Mouse (Mus musculus): ENCODE data around the gene Zfp599. TPM values are rescaled to one million over a fixed set of nuclear protein-coding genes. Genes with fewer than 3 reads are reported as not detected.

The Zfp599 gene
- polyA plus RNA-seq, 1 experiment from 2014 or later, result 5.3 TPM

DNA sequence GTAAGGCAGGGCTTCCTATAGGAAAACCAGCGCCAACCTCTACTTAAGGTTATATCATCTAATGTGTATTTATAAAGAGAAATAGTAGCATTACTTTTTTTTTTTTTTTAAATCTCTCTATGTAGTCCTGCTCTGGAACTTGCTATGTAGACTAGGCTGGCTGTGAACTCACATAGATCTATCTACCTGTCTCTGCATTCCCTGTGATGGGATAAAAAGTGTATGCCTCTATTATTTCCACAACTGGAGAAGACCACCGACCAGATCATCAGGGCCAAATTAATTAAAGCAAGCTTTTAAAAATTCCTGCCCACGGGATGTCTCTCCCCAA lies 362 bp upstream of the Zfp599 start:
- Histone ChIP-seq H3K9me3 (ENCODE audit: control insufficient read depth, low read length) (peaks cover 7% of the 10 kb centered on the region; the same call in 1 of the 2 replicates), H3K27me3 (ENCODE audit: control insufficient read depth, insufficient read depth, low read depth, low read length) (no peaks in the 10 kb centered on the region), H3K36me3 (ENCODE audit: control insufficient read depth, insufficient read depth, low read length) (peaks cover 9% of the 10 kb centered on the region), H3K4me2 (ENCODE audit: low read depth, low read length) (peak overlapping the region; percentile 60), H3K4me1 (replicated peaks; ENCODE audit: control insufficient read depth, insufficient read depth, low read length) (no peaks in the 10 kb centered on the region), H3K9ac (ENCODE audit: low read length) (no peak overlapping the region; the same call in 1 of the 2 replicates), H3K4me3 (ENCODE audit: low read length) (peak overlapping the region; percentile 57), H3K27ac (ENCODE audit: low read length) (no peak overlapping the region)
- no peak for ATAC-seq (ENCODE audit: low read depth)
- WGBS, result 31% methylated on average over 3 of the region's 3 CpGs

DNA sequence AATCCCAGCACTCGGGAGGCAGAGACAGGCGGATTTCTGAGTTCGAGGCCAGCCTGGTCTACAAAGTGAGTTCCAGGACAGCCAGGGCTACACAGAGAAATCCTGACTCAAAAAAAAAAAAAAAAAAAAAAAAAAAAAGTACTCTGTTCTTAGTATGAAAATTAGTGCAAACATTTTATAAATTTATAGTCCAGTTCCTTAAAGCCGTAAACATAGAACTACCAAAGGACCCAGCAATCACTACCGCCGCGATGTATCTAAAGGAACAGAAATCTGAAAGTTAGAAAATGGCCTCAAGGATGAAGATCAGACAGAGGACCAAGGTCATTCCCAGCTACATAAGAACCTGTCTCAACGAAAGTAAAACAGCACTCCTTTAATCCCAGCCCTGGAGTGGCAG lies 911 bp downstream of the Zfp599 start:
- Histone ChIP-seq H3K4me3 (ENCODE audit: low read length) (peak overlapping the region; percentile 57), H3K4me2 (ENCODE audit: low read depth, low read length) (peak overlapping the region; percentile 60), H3K27me3 (ENCODE audit: control insufficient read depth, insufficient read depth, low read depth, low read length) (no peaks in the 10 kb centered on the region), H3K9ac (ENCODE audit: low read length) (peak overlapping the region; percentile 80), H3K9me3 (ENCODE audit: control insufficient read depth, low read length) (peaks cover 7% of the 10 kb centered on the region; the same call in 1 of the 2 replicates), H3K27ac (ENCODE audit: low read length) (no peak overlapping the region), H3K4me1 (replicated peaks; ENCODE audit: control insufficient read depth, insufficient read depth, low read length) (no peaks in the 10 kb centered on the region), H3K36me3 (ENCODE audit: control insufficient read depth, insufficient read depth, low read length) (peaks cover 14% of the 10 kb centered on the region)
- 81% methylated on average over 8 of the region's 8 CpGs for WGBS
- ATAC-seq (ENCODE audit: low read depth), result no peak

DNA sequence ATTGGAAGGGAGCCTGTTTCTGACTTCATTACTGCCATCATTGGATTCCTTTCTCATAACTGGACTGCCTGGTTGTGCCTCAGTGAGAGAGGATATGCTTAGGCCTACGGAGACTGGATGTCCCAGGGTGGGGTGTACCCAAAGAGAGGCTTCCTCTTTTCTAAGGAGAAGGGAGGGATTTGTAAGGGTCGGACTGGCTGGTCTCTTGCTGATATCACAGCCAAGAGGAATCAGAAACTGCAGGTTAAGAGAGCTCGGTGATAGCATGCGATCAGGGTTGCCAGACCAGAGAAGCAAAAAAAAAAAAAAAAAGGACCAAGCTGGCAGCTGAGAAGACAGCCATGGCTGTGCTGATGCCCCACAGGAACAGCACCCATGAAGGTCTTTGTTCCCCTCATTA lies 3.1 kb downstream of the Zfp599 start:
- Histone ChIP-seq H3K4me1 (replicated peaks; ENCODE audit: control insufficient read depth, insufficient read depth, low read length) (no peaks in the 10 kb centered on the region), H3K27ac (ENCODE audit: low read length) (no peak overlapping the region), H3K4me3 (ENCODE audit: low read length) (no peak overlapping the region), H3K9ac (ENCODE audit: low read length) (no peak overlapping the region), H3K9me3 (ENCODE audit: control insufficient read depth, low read length) (peaks cover 13% of the 10 kb centered on the region; the same call in 1 of the 2 replicates), H3K27me3 (ENCODE audit: control insufficient read depth, insufficient read depth, low read depth, low read length) (no peaks in the 10 kb centered on the region), H3K4me2 (ENCODE audit: low read depth, low read length) (no peak overlapping the region), H3K36me3 (ENCODE audit: control insufficient read depth, insufficient read depth, low read length) (peaks cover 28% of the 10 kb centered on the region)
- 90% methylated on average over 4 of the region's 4 CpGs for WGBS
- ATAC-seq (ENCODE audit: low read depth), result no peak

DNA sequence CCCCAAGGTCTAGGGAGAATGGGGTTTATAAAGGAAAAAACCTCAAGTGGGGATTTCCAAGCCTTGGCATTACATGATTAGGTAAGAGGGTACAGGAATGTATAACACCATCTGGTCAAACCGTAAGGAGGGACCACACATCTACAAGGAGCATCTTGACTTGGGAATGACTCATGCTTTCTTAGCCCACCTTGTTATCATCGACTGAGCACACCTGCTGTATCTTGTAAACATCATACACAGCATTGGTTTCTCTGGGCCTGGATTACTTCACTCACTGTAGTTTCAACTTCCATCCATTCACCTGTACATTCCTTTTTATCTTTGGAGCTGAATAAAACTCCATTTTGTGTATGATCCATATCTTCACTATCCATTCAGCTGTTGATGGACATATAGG lies 15.5 kb downstream of the Zfp599 start:
- peaks cover 11% of the 10 kb centered on the region for H3K9me3 ChIP-seq (ENCODE audit: control insufficient read depth, low read length)
- no peaks in the 10 kb centered on the region for H3K4me1 ChIP-seq (replicated peaks; ENCODE audit: control insufficient read depth, insufficient read depth, low read length)
- no peak for ATAC-seq (ENCODE audit: low read depth)
- H3K27ac ChIP-seq (ENCODE audit: low read length), result no peak overlapping the region
- H3K4me2 ChIP-seq (ENCODE audit: low read depth, low read length), result no peak overlapping the region
- WGBS, result 90% methylated on average over 2 of the region's 2 CpGs
- H3K9ac ChIP-seq (ENCODE audit: low read length), result no peak overlapping the region
- H3K4me3 ChIP-seq (ENCODE audit: low read length), result no peak overlapping the region
- peaks cover 73% of the 10 kb centered on the region for H3K36me3 ChIP-seq (ENCODE audit: control insufficient read depth, insufficient read depth, low read length)
- no peaks in the 10 kb centered on the region for H3K27me3 ChIP-seq (ENCODE audit: control insufficient read depth, insufficient read depth, low read depth, low read length)

DNA sequence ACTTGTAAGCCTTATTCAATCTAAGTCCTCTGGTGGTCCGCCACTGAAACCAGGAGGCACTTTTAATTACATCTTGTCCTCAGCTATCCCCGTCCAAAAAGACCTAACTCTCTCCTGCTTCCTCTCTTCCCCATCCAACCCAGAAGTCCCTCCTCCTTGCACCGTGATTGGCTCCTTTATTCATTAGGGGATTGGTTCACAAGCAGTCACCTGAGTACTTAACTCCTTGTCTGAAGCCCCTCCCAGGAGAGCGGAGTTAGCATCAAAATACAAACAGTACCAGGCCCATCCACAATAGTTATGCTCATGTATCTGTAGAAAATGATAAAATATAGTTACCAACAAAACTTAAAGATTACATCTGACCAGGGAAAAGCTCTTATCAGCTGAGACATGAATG lies 19.7 kb downstream of the Zfp599 start:
- WGBS, result 97% methylated on average over 4 of the region's 4 CpGs
- H3K36me3 ChIP-seq (ENCODE audit: control insufficient read depth, insufficient read depth, low read length), result peaks cover 73% of the 10 kb centered on the region
- H3K27me3 ChIP-seq (ENCODE audit: control insufficient read depth, insufficient read depth, low read depth, low read length), result no peaks in the 10 kb centered on the region
- no peak overlapping the region for H3K4me2 ChIP-seq (ENCODE audit: low read depth, low read length)
- no peak for ATAC-seq (ENCODE audit: low read depth)
- H3K9ac ChIP-seq (ENCODE audit: low read length), result no peak overlapping the region
- no peak overlapping the region for H3K27ac ChIP-seq (ENCODE audit: low read length)
- no peaks in the 10 kb centered on the region for H3K4me1 ChIP-seq (replicated peaks; ENCODE audit: control insufficient read depth, insufficient read depth, low read length)
- no peak overlapping the region for H3K4me3 ChIP-seq (ENCODE audit: low read length)
- H3K9me3 ChIP-seq (ENCODE audit: control insufficient read depth, low read length), result 0 out of 2 replicates have a peak, but pooled peaks cover 3% of the 10 kb centered on the region

DNA sequence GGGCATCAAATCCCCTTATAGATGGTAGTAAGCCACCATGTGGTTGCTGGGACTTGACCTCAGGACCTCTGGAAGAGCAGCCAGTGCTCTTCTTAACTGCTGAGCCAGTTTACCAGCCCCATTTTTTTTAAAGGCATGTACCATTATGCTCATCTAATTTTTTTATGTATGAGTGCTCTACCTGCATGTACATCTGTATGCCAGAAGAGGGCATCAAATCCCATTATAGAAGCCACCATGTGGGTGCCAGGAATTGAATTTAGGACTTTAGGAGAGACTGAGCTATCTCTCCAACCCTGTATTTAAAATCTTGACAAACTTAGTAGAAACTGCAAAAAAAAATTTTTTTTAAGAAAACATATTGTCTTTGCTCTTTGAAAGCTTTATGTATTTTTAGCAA lies 29.1 kb downstream of the Zfp599 start:
- Histone ChIP-seq H3K27me3 (ENCODE audit: control insufficient read depth, insufficient read depth, low read depth, low read length) (no peaks in the 10 kb centered on the region), H3K9me3 (ENCODE audit: control insufficient read depth, low read length) (peaks cover 3% of the 10 kb centered on the region; the same call in 1 of the 2 replicates), H3K4me3 (ENCODE audit: low read length) (no peak overlapping the region), H3K4me2 (ENCODE audit: low read depth, low read length) (no peak overlapping the region), H3K27ac (ENCODE audit: low read length) (no peak overlapping the region), H3K9ac (ENCODE audit: low read length) (no peak overlapping the region), H3K4me1 (replicated peaks; ENCODE audit: control insufficient read depth, insufficient read depth, low read length) (peaks cover 3% of the 10 kb centered on the region; the same call in 1 of the 2 replicates), H3K36me3 (ENCODE audit: control insufficient read depth, insufficient read depth, low read length) (peaks cover 5% of the 10 kb centered on the region)
- ATAC-seq (ENCODE audit: low read depth), result no peak

DNA sequence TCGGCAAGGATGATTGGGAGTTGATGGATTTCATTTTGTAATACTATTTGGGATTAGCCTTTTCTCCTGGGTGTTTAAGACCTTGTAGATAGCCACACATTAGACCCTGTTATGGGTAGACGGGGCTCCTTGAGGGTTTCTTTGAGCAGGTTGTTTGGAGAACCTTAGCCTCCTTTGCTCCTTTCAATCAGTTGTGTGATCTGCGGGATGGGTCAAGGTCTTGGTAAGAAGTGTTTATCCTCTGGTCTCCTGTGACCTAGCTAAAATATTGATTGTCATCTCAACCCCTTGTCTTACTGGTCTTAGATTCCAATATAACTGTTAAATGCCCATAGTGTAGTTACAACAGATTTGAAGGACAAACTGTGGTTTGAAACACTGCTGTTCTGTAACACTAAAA lies 29.6 kb downstream of the Zfp599 start:
- Histone ChIP-seq H3K27ac (ENCODE audit: low read length) (no peak overlapping the region), H3K27me3 (ENCODE audit: control insufficient read depth, insufficient read depth, low read depth, low read length) (no peaks in the 10 kb centered on the region), H3K36me3 (ENCODE audit: control insufficient read depth, insufficient read depth, low read length) (peaks cover 2% of the 10 kb centered on the region), H3K4me2 (ENCODE audit: low read depth, low read length) (no peak overlapping the region), H3K4me1 (replicated peaks; ENCODE audit: control insufficient read depth, insufficient read depth, low read length) (peaks cover 3% of the 10 kb centered on the region; the same call in 1 of the 2 replicates), H3K9ac (ENCODE audit: low read length) (no peak overlapping the region), H3K4me3 (ENCODE audit: low read length) (no peak overlapping the region), H3K9me3 (ENCODE audit: control insufficient read depth, low read length) (peaks cover 3% of the 10 kb centered on the region; the same call in 1 of the 2 replicates)
- 78% methylated on average over 3 of the region's 3 CpGs for WGBS
- ATAC-seq (ENCODE audit: low read depth), result no peak

DNA sequence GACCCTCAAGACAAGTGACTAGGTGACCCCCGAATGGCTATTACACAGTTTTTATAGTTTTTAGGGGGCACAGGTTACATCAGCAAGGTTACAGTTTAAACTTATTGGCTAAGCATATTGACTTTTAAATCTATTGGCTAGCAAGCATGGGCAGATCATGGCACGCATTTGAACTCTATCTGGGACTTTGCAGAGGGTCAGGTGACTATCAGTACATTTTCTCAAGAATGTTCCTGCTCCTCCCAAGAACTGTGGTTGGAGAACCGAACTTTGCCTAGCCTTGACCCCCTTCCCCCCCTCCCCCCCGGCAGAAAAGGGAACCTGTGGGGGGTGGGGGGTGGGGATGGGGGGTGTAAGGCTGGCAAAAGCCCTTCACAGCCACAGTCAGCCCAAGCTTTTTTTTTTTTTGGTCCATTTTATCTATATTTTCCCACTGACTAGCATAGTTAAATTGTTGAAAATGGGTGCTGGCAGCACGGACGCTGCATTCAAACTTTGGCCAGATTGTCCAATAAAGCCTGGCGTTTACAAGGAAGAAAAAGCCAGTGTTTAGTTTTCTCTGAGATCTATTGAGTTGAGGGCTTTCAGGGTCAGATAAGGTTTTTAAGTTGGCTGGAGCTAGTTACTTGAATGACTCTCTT lies 30.2 kb downstream of the Zfp599 start:
- no peaks in the 10 kb centered on the region for H3K27me3 ChIP-seq (ENCODE audit: control insufficient read depth, insufficient read depth, low read depth, low read length)
- 65% methylated on average over 6 of the region's 7 CpGs for WGBS
- peaks cover 3% of the 10 kb centered on the region; the same call in 1 of the 2 replicates for H3K9me3 ChIP-seq (ENCODE audit: control insufficient read depth, low read length)
- H3K9ac ChIP-seq (ENCODE audit: low read length), result no peak overlapping the region
- ATAC-seq (ENCODE audit: low read depth), result no peak
- peaks cover 3% of the 10 kb centered on the region; the same call in 1 of the 2 replicates for H3K4me1 ChIP-seq (replicated peaks; ENCODE audit: control insufficient read depth, insufficient read depth, low read length)
- H3K36me3 ChIP-seq (ENCODE audit: control insufficient read depth, insufficient read depth, low read length), result no peaks in the 10 kb centered on the region; the same call in 1 of the 2 replicates
- H3K4me3 ChIP-seq (ENCODE audit: low read length), result no peak overlapping the region
- no peak overlapping the region for H3K27ac ChIP-seq (ENCODE audit: low read length)
- no peak overlapping the region for H3K4me2 ChIP-seq (ENCODE audit: low read depth, low read length)

DNA sequence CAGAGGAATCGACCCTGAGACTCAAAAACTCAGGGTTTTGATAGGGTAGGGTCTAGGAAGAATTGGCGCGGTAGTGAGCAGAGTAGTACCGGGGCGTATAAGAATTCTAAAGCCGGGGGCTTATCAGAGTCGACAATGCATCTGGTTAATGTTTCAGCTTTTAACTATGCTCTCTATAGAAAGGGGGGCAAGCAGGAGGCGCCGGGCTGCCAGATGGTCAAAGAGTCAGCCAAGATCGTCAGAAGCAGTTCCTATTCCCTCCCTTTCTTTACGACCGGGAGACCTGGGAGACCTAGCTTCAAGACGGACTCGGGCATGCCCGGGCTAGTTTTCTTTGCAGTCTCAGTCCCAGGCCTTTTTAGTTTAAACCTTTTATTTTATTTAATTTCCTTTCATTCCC lies 32.8 kb downstream of the Zfp599 start:
- peak overlapping the region; percentile 25; the same call in 1 of the 2 replicates for H3K4me2 ChIP-seq (ENCODE audit: low read depth, low read length)
- WGBS, result 71% methylated on average over 15 of the region's 15 CpGs
- peaks cover 3% of the 10 kb centered on the region; the same call in 1 of the 2 replicates for H3K9me3 ChIP-seq (ENCODE audit: control insufficient read depth, low read length)
- H3K9ac ChIP-seq (ENCODE audit: low read length), result no peak overlapping the region
- H3K27me3 ChIP-seq (ENCODE audit: control insufficient read depth, insufficient read depth, low read depth, low read length), result no peaks in the 10 kb centered on the region
- H3K36me3 ChIP-seq (ENCODE audit: control insufficient read depth, insufficient read depth, low read length), result no peaks in the 10 kb centered on the region; the same call in 1 of the 2 replicates
- ATAC-seq (ENCODE audit: low read depth), result no peak
- H3K4me3 ChIP-seq (ENCODE audit: low read length), result peak overlapping the region; percentile 88
- peaks cover 3% of the 10 kb centered on the region; the same call in 1 of the 2 replicates for H3K4me1 ChIP-seq (replicated peaks; ENCODE audit: control insufficient read depth, insufficient read depth, low read length)
- H3K27ac ChIP-seq (ENCODE audit: low read length), result peak overlapping the region; percentile 43
